Comparison of ENCODE assay signal across 8 mouse cellular contexts in genomic region chr2:6212327-6212723, GRCm38 (mm10). TPM values are rescaled to one million over a fixed set of nuclear protein-coding genes. Genes with fewer than 3 reads are reported as not detected.
DNase-seq lines count a peak whose midpoint lies in the region; ATAC-seq and TF ChIP-seq lines count a peak whose summit lies in the region.

No protein-coding gene starts in this region.

- H3K36me3 ChIP-seq in CH12.LX (replicated peaks in 1 of 2; ENCODE audit: control insufficient read depth in 1 of 2, insufficient read depth in 1 of 2, low read length in 1 of 2), result peaks cover 5 to 14% of the 10 kb centered on the region in 2 experiments
- no peaks in the 10 kb centered on the region for H3K36me3 ChIP-seq in forebrain, embryonic 15.5 days
- no peaks in the 10 kb centered on the region for H3K36me3 ChIP-seq in liver, embryonic 14.5 days (replicated peaks; ENCODE audit: control insufficient read depth, insufficient read depth, low read depth)

- DNase-seq in gastrocnemius, adult 2 months, result no peak
- DNase-seq in gastrocnemius, postnatal 25 days, result no peak
- DNase-seq in CH12.LX (ENCODE audit: extremely low read depth), result no peak
- DNase-seq in liver, embryonic 14.5 days (ENCODE audit: low read depth in 3 of 3, low spot score in 3 of 3), result no peak
- DNase-seq in gastrocnemius, postnatal 4 days (ENCODE audit: low spot score in 2 of 2), result no peak
- DNase-seq in testis, postnatal 10 days (ENCODE audit: low spot score), result no peak
- no peak for DNase-seq in cerebellum, adult 18-20 months

- peak overlapping the region; percentile 94 for H3K9ac ChIP-seq in CH12.LX (ENCODE audit: insufficient read depth, low read depth)
- peak overlapping the region; percentile 55 for H3K9ac ChIP-seq in forebrain, embryonic 15.5 days (replicated peaks)
- H3K9ac ChIP-seq in liver, embryonic 14.5 days (replicated peaks), result no peak overlapping the region

- H3K9me3 ChIP-seq in CH12.LX (replicated peaks; ENCODE audit: low read length), result no peaks in the 10 kb centered on the region
- no peaks in the 10 kb centered on the region for H3K9me3 ChIP-seq in forebrain, embryonic 15.5 days
- H3K9me3 ChIP-seq in liver, embryonic 14.5 days (ENCODE audit: control insufficient read depth, low read length), result no peaks in the 10 kb centered on the region

- no peak for TF ChIP-seq POLR2A in CH12.LX (IDR thresholded peaks at IDR 0.05; ENCODE audit: low read depth, low read length)

- peaks cover 5% of the 10 kb centered on the region; the same call in 1 of the 2 replicates for H3K79me2 ChIP-seq in CH12.LX (replicated peaks; ENCODE audit: control insufficient read depth, extremely low read depth, insufficient read depth, poor library complexity, severe bottlenecking)

- H3K4me2 ChIP-seq in CH12.LX (ENCODE audit: insufficient read depth, low read depth, poor library complexity, severe bottlenecking), result peak overlapping the region; percentile 76
- H3K4me2 ChIP-seq in forebrain, embryonic 15.5 days (replicated peaks), result peak overlapping the region; percentile 65
- peak overlapping the region; percentile 67 for H3K4me2 ChIP-seq in liver, embryonic 14.5 days (ENCODE audit: low read depth)

- in situ Hi-C loops in CH12.LX (cut with MboI; ENCODE audit: low pct_ligation_motif_present, low pct_unique_long_range_greater_than_20kb, low sequenced_read_pairs), result loop anchor here (5.0 to 25.0 kb wide), 2 partner anchors 195 to 350 kb away; no protein-coding TSS in a partner anchor

- H3K27ac ChIP-seq in gastrocnemius, adult 2 months, result peak overlapping the region; percentile 94
- peak overlapping the region; percentile 85 for H3K27ac ChIP-seq in CH12.LX (ENCODE audit: insufficient read depth, low read depth)
- no peak overlapping the region for H3K27ac ChIP-seq in forebrain, embryonic 15.5 days (replicated peaks)
- H3K27ac ChIP-seq in liver, embryonic 14.5 days, result no peak overlapping the region

- H3K27me3 ChIP-seq in CH12.LX (replicated peaks), result no peaks in the 10 kb centered on the region
- no peaks in the 10 kb centered on the region for H3K27me3 ChIP-seq in forebrain, embryonic 15.5 days
- H3K27me3 ChIP-seq in liver, embryonic 14.5 days (ENCODE audit: control insufficient read depth, insufficient read depth, low read length), result no peaks in the 10 kb centered on the region

- peak; percentile 21; the same call in 1 of the 2 replicates for ATAC-seq in forebrain, embryonic 15.5 days (replicated peaks)
- no peak for ATAC-seq in liver, embryonic 14.5 days (ENCODE audit: insufficient read depth)

- TF ChIP-seq EP300 in CH12.LX (IDR thresholded peaks at IDR 0.05; ENCODE audit: low read length), result no peak
- no peak for TF ChIP-seq EP300 in liver, embryonic 14.5 days (IDR thresholded peaks at IDR 0.05; ENCODE audit: low read depth)

- 38% methylated on average over 9 of the region's 9 CpGs for WGBS in forebrain, embryonic 15.5 days
- 59% methylated on average over 9 of the region's 9 CpGs for WGBS in liver, embryonic 14.5 days (ENCODE audit: insufficient replicate concordance)

- dilution Hi-C loops in CH12.LX (cut with MboI; ENCODE audit: extremely low pct_ligation_motif_present, extremely low pct_unique_long_range_greater_than_20kb, low sequenced_read_pairs), result no loop called here

- H3K4me1 ChIP-seq in CH12.LX (ENCODE audit: control insufficient read depth in 1 of 2, insufficient read depth in 2 of 2), result peaks cover 19 to 45% of the 10 kb centered on the region in 2 experiments
- H3K4me1 ChIP-seq in forebrain, embryonic 15.5 days, result peaks cover 23% of the 10 kb centered on the region
- H3K4me1 ChIP-seq in liver, embryonic 14.5 days (replicated peaks; ENCODE audit: control insufficient read depth in 2 of 2, insufficient read depth in 2 of 2, low read length in 1 of 2), result peaks cover 0 to 8% of the 10 kb centered on the region in 2 experiments; a peak in 2 of 4 replicates

- intact Hi-C loops in gastrocnemius, adult 2 months (cut with DNase I), result loop anchor here (2.0 kb wide), 1 partner anchor 110 kb away; the partner anchor contains the start of gene Usp6nl

- no peak for TF ChIP-seq CTCF in gastrocnemius, adult 2 months (IDR thresholded peaks at IDR 0.05)
- TF ChIP-seq CTCF in CH12.LX (conservative IDR thresholded peaks at IDR 0.05 in 1 of 2, IDR thresholded peaks at IDR 0.05 in 1 of 2; ENCODE audit: low read depth in 2 of 2, low read length in 2 of 2), result no peak
- TF ChIP-seq CTCF in liver, embryonic 14.5 days (IDR thresholded peaks at IDR 0.05; ENCODE audit: low read depth), result no peak

- no peak for TF ChIP-seq RAD21 in CH12.LX (IDR thresholded peaks at IDR 0.05; ENCODE audit: low read depth, low read length)

- peak overlapping the region; percentile 72 for H3K4me3 ChIP-seq in gastrocnemius, adult 2 months
- peak overlapping the region; percentile 83 to 86 (median 84) for H3K4me3 ChIP-seq in CH12.LX (replicated peaks in 1 of 3; ENCODE audit: low read depth in 2 of 3, low read length in 2 of 3, poor library complexity in 1 of 3)
- H3K4me3 ChIP-seq in forebrain, embryonic 15.5 days, result peak overlapping the region; percentile 43
- peak overlapping the region; percentile 55 to 66; a peak in 3 of 4 replicates for H3K4me3 ChIP-seq in liver, embryonic 14.5 days (ENCODE audit: insufficient read depth in 1 of 2, low read depth in 2 of 2, low read length in 2 of 2)

TF ChIP-seq in CH12.LX, 34 proteins besides CTCF, POLR2A, EP300 and RAD21:
- TF ChIP-seq PAX5 (IDR thresholded peaks at IDR 0.05; ENCODE audit: low read length) (no peak), MAZ (IDR thresholded peaks at IDR 0.05; ENCODE audit: low read depth, low read length) (no peak), CHD1 (IDR thresholded peaks at IDR 0.05; ENCODE audit: low read depth, low read length) (no peak), E2F4 (IDR thresholded peaks at IDR 0.05; ENCODE audit: insufficient replicate concordance, low read depth, low read length) (no peak), GABPA (IDR thresholded peaks at IDR 0.05; ENCODE audit: insufficient replicate concordance, low read depth, low read length) (no peak), ZC3H11A (IDR thresholded peaks at IDR 0.05; ENCODE audit: low read depth, low read length) (no peak), UBTF (IDR thresholded peaks at IDR 0.05; ENCODE audit: low read depth, low read length) (no peak), MEF2A (IDR thresholded peaks at IDR 0.05; ENCODE audit: borderline replicate concordance, low read depth, low read length) (no peak), JUN (IDR thresholded peaks at IDR 0.05; ENCODE audit: insufficient read depth, low read depth, low read length) (no peak), KAT2A (IDR thresholded peaks at IDR 0.05; ENCODE audit: insufficient replicate concordance, low read length) (no peak), BHLHE40 (IDR thresholded peaks at IDR 0.05; ENCODE audit: low read depth, low read length) (peak; percentile 17; the same call in 1 of the 2 replicates), MXI1 (IDR thresholded peaks at IDR 0.05; ENCODE audit: low read depth, low read length) (peak; percentile 70), RCOR1 (conservative IDR thresholded peaks at IDR 0.05; ENCODE audit: low read depth, low read length) (no peak), MYC (IDR thresholded peaks at IDR 0.05; ENCODE audit: low read depth, low read length) (0 out of 2 replicates have a peak, but pooled peaks have one; percentile 16), IRF4 (IDR thresholded peaks at IDR 0.05; ENCODE audit: low read depth, low read length) (no peak)

RNA-seq across cellular contexts. Expression of gene Echdc3, which starts 0.5 kb away (rescaled TPM):
- 1 to 10 TPM; 5.3 to 6.5 TPM for total RNA-seq in gastrocnemius, adult 2 months (2021)
- total RNA-seq in gastrocnemius, postnatal 25 days (2021), result 1 to 10 TPM; 6.1 to 7.4 TPM
- total RNA-seq in CH12.LX (2012; rRNA removed), result 13.6 and 17.4 TPM in 2 replicates
- 7.7 and 9.2 TPM in 2 replicates for total RNA-seq in CH12.LX (2014; rRNA removed)
- 10.6 and 11.5 TPM in 2 replicates for polyA plus RNA-seq in CH12.LX (2012; ENCODE audit: insufficient read length, low read depth)
- polyA plus RNA-seq in forebrain, embryonic 15.5 days (2015; fragmentation: Nextera tagmentation; extraction: Ambion mirVana), result 0.65 and 1.1 TPM in 2 replicates
- 7.3 and 8.7 TPM in 2 replicates for polyA plus RNA-seq in liver, embryonic 14.5 days (2012; rRNA removed)
- polyA plus RNA-seq in liver, embryonic 14.5 days (2014; fragmentation: Nextera tagmentation; extraction: Ambion mirVana), result 8.8 and 11.4 TPM in 2 replicates
- total RNA-seq in gastrocnemius, postnatal 4 days (2021), result 1 to 10 TPM; 6.7 to 6.8 TPM

Comparison
In these comparisons a context has a peak if more than half of its experiments do, and no peak if none do; other contexts are left out.
1. H3K27ac ChIP-seq: peak in gastrocnemius, adult 2 months (single experiment) and CH12.LX (single experiment); none in forebrain, embryonic 15.5 days (single experiment) and liver, embryonic 14.5 days (single experiment).
2. Peak in every context shown above with its lines, with median percentiles within 50 percentile points of each other: H3K4me3 ChIP-seq and H3K4me2 ChIP-seq.